Mouse (Mus musculus) erythroblast, embryonic 14.5 days (primary cell): ENCODE data around the gene Apol8. TPM values are rescaled to one million over a fixed set of nuclear protein-coding genes. Genes with fewer than 3 reads are reported as not detected.
A peak's percentile ranks its signal among the peaks of the same experiment; 100 is the strongest.

Experiments
- H3K27me3 ChIP-seq: 2 replicates; pipeline ENCODE4 v1.6.1; 2012; ENCODE audit warnings: inconsistent platforms; ENCODE audit not compliant: control insufficient read depth
- H3K36me3 ChIP-seq: 2 replicates; pipeline ENCODE4 v1.6.1; 2012; ENCODE audit warnings: mild to moderate bottlenecking, inconsistent platforms; ENCODE audit not compliant: control insufficient read depth
- H3K4me1 ChIP-seq: 2 replicates; pipeline ENCODE4 v1.6.1; 2012; ENCODE audit warnings: inconsistent platforms; ENCODE audit not compliant: control insufficient read depth
- H3K4me3 ChIP-seq: replicated peaks from 2 replicates; pipeline ENCODE3; 2012; ENCODE audit warnings: moderate library complexity, mild to moderate bottlenecking, inconsistent platforms
- H3K9me3 ChIP-seq: 2 replicates; pipeline ENCODE4 v1.6.1; 2012; ENCODE audit warnings: low read length, inconsistent platforms, mixed read lengths; ENCODE audit not compliant: control insufficient read depth
- GATA1 ChIP-seq: IDR thresholded peaks from 2 replicates; pipeline ENCODE4 v1.6.1; 2012; ENCODE audit warnings: low read length, inconsistent platforms, mixed read lengths
- TAL1 ChIP-seq: IDR thresholded peaks from 3 replicates; pipeline ENCODE4 v1.6.1; 2012; ENCODE audit warnings: low read length, inconsistent platforms, mixed read lengths
- polyA plus RNA-seq: library from polyadenylated mRNA; stranded (reverse); fragments of >175 nt; gene quantifications from 2 replicates; pipeline ENCODE4 v1.2.3, GENCODE M21; 2012

Apol8 gene
- polyA plus RNA-seq, 1 experiment = 17.7 TPM

- TF ChIP-seq TAL1 = peak; percentile 83
- peak; percentile 43; the same call in 1 of the 2 replicates for TF ChIP-seq GATA1
- H3K36me3 ChIP-seq = peaks cover 99% of the 10 kb centered on the region
- no peaks in the 10 kb centered on the region for H3K27me3 ChIP-seq
- no peak overlapping the region for H3K4me3 ChIP-seq
- no peaks in the 10 kb centered on the region for H3K9me3 ChIP-seq
- H3K4me1 ChIP-seq = peaks cover 41% of the 10 kb centered on the region
Measured at GRCm38 (mm10) chr15:77773099-77773915, 16.5 kb upstream of the Apol8 start.

GRCm38 (mm10) chr15:77770942-77771341 is 14.1 kb upstream of the Apol8 start:
- H3K36me3 ChIP-seq = peaks cover 99% of the 10 kb centered on the region
- H3K9me3 ChIP-seq = no peaks in the 10 kb centered on the region
- peaks cover 41% of the 10 kb centered on the region for H3K4me1 ChIP-seq
- TF ChIP-seq TAL1 = no peak
- TF ChIP-seq GATA1 = no peak
- no peaks in the 10 kb centered on the region for H3K27me3 ChIP-seq
- H3K4me3 ChIP-seq = no peak overlapping the region

- Histone ChIP-seq H3K9me3 (no peaks in the 10 kb centered on the region), H3K36me3 (peaks cover 99% of the 10 kb centered on the region), H3K27me3 (no peaks in the 10 kb centered on the region), H3K4me1 (peaks cover 38% of the 10 kb centered on the region), H3K4me3 (no peak overlapping the region)
- TF ChIP-seq TAL1 (no peak), GATA1 (no peak)
Measured at GRCm38 (mm10) chr15:77770341-77770740, 13.5 kb upstream of the Apol8 start.

- H3K27me3 ChIP-seq = no peaks in the 10 kb centered on the region
- H3K9me3 ChIP-seq = no peaks in the 10 kb centered on the region
- no peak for TF ChIP-seq GATA1
- TF ChIP-seq TAL1 = no peak
- no peak overlapping the region for H3K4me3 ChIP-seq
- peaks cover 100% of the 10 kb centered on the region for H3K36me3 ChIP-seq
- peaks cover 11% of the 10 kb centered on the region for H3K4me1 ChIP-seq
Measured at GRCm38 (mm10) chr15:77766981-77767380, 10.2 kb upstream of the Apol8 start.

- no peaks in the 10 kb centered on the region for H3K27me3 ChIP-seq
- peaks cover 7% of the 10 kb centered on the region for H3K4me1 ChIP-seq
- no peaks in the 10 kb centered on the region for H3K9me3 ChIP-seq
- TF ChIP-seq TAL1 (no peak), GATA1 (no peak)
- peaks cover 100% of the 10 kb centered on the region for H3K36me3 ChIP-seq
- no peak overlapping the region for H3K4me3 ChIP-seq
Measured at GRCm38 (mm10) chr15:77765484-77766093, 8.8 kb upstream of the Apol8 start.

GRCm38 (mm10) chr15:77764391-77765006 is 7.7 kb upstream of the Apol8 start:
- peaks cover 7% of the 10 kb centered on the region for H3K4me1 ChIP-seq
- peaks cover 100% of the 10 kb centered on the region for H3K36me3 ChIP-seq
- H3K9me3 ChIP-seq = no peaks in the 10 kb centered on the region
- TF ChIP-seq TAL1 (no peak), GATA1 (no peak)
- no peaks in the 10 kb centered on the region for H3K27me3 ChIP-seq
- H3K4me3 ChIP-seq = no peak overlapping the region

GRCm38 (mm10) chr15:77763702-77764101 is 6.9 kb upstream of the Apol8 start:
- Histone ChIP-seq H3K4me1 (peaks cover 7% of the 10 kb centered on the region), H3K4me3 (no peak overlapping the region)

GRCm38 (mm10) chr15:77763050-77763449 is 6.2 kb upstream of the Apol8 start:
- no peaks in the 10 kb centered on the region for H3K27me3 ChIP-seq
- H3K9me3 ChIP-seq = no peaks in the 10 kb centered on the region
- H3K4me3 ChIP-seq = no peak overlapping the region
- peaks cover 91% of the 10 kb centered on the region for H3K36me3 ChIP-seq
- TF ChIP-seq GATA1 = no peak
- TF ChIP-seq TAL1 = no peak
- H3K4me1 ChIP-seq = peaks cover 7% of the 10 kb centered on the region

More at GRCm38 (mm10) chr15:77763702-77764101, 6.9 kb upstream of the Apol8 start:
- TF ChIP-seq GATA1 (no peak), TAL1 (no peak)
- H3K36me3 ChIP-seq = peaks cover 98% of the 10 kb centered on the region
- H3K27me3 ChIP-seq = no peaks in the 10 kb centered on the region
- no peaks in the 10 kb centered on the region for H3K9me3 ChIP-seq
